Mouse (Mus musculus) urinary bladder, postnatal 36 days (tissue): ENCODE data around the gene Enho.
"Not testable (repeated sequence)": the region's sequence is repeated elsewhere in the genome, so short reads cannot be mapped to it uniquely, and the experiment has no call there.

Experiments
- DNase-seq, 2 experiments: peaks; one replicate each; pipeline ENCODE4 v3.0.0; 2022; ENCODE audit warnings: low spot score in 2 of 2, mixed read lengths in 1 of 2

Gene Enho

DNA sequence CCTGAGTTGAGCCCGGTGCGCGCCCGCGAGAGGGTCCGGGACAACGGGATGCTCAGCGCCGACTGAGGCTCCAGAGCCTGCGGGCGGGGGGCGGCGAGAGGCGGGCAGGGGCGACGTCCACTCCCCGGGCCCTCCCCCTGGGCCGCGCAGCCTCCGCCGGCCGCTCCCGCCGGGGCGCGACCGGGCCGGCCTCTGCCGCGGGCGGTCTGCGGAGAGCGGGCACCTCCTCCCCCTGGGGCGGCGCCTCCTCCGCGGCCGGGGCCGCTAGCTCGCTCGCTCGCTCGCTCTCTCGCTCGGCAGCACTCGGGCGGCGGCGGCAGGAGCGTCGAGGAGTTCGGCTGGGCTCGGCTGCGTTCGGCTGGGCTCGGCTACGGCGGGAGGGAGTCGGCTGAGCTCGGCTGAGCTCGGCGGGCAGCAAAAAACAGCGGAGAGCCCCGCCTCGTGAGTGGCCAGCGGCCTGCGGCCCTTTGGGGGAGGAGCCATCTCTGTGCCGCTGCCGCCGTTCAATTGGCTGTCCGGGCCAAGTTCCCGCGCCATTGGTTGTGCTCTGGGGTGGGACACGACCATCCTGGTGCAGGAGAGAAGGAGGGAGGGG is at the start of gene Enho:
Gene Enho, minus strand, starts transcription at position 412 of the 595 bp plus-strand sequence.
- DNase-seq, result peak; percentile 94 to 95

DNA sequence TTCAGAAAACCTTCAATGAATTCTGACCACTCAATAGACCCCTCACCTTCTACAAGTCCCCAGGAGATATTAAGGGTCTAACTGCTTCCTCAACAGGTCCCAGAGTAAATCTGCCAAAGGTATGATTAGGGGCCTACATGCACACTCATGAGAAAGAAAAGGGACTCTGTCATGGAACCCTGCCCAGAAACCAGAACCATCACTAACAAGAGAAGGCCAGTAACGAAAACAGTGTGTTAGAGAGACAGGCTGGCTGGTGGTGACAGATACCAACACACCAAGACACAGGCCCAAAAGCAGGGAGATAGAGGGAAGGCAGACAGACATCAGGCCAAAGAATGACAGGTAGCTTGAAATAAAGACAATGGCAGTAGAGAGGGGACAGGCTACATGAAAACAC is 48.4 kb upstream of the Enho start:
- DNase-seq, result not testable (repeated sequence)

DNA sequence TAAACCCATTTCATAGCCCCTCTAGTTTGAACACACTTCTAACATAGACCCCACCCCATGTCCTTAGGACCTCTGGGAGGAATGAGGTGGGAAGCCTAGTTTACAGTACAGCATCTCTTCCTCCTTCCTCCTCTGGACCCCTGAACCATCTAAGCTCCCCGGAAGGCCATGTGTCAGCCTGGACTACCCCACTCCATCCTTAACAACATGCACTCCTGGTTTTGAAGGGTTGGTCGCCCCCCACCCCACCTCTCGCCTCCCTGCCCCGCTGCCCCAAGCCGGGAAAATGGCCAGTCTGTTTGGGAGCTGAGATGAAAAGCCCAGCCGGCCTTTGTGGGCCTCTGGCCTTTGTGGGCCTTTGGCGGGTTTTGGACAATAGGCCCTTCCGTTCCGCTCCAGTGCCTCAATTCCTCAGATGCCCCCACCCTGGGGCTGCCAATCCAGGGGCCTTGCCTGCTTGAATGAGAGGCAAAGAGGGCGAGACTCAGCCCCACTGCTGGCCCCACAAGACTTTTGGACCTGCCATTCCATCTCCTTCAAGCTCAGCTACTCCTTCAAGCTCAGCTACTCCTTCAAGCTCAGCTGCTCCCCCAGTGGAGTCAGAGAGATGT is 45.9 kb upstream of the Enho start:
- DNase-seq, result not testable (repeated sequence)

DNA sequence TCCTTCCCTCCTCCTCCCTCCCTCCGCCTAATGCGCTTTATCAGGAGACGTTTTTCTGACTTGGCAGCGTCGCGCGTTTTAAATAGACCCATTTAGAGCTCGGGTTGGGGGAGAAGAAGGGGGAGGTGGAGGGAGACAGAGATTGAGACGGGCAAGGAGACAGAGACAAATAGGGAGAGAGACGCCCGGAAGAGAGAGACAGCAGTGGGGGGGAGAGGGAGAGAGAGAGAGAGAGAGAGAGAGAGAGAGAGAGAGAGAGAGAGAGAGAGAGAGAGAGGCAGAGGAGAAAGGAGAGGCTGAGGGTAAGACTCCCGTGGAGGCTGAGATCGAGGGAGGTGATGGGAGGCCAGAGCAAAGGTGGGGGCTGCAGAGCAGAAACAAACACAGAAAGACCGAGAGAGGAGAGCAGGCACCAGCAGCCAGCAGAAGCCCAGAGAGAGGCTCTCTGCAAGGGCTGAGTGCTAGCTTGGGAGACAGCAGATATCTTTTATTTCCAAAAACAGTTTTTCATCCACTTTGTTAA is 44.9 kb upstream of the Enho start:
- not testable (repeated sequence) for DNase-seq

DNA sequence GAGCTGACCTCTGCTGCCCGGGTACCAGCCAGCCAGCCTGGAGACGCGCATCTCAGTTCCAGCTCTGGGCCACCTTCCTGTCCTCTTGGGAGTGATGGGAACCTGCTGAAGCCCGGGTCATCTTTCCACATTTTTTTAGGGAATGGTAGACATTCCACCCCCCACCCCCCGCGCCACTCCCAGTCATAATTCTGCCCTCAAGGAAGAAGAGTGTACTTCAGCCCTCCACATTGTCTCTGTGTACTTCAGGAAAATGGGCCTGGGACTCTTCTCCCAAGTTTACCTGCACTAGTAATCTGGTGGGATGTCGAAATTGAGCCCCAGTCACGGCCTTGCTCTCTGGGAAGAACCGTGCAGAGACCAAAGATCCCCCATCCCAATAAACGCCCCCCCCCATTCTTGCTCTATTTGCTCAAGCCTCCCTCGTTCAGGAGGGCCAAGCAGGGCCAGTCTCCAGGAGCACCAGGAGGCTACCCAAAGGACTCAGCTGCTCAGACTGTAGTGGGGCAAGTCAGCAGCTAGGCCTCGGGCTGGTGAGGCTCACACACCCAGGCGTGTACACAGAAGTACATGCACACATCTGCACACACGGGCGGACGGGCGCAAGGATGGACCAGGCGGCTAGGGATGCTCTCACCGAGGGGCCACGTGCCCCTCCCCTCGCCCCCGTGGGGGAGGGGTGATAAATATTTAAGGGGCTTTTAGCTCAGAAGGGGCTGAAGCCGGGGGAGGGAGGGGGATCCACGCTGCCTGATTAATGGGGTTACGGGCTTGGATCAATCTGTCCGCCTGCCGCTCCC is 44.2 kb upstream of the Enho start:
- not testable (repeated sequence) for DNase-seq

DNA sequence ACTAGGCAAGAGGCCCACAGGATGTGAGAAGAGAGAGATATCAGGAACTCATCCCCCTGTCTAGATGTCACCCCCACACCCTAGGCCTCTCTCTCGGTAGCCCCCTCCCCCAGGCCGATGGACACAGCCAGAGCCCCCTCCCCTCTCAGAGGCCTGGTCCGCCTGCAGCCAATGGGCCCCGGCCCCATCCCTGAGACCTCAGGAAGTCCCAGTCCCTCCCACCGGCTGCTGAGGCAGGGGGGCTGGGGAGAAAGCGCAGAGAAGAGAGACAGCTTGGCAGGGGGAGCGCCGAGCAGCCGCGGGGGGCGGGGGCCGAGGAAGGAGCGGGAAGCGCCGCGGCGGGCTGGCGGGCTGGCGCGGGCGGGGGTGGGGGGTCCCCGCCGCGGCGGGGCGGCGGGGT is 43.2 kb upstream of the Enho start:
- not testable (repeated sequence) for DNase-seq

DNA sequence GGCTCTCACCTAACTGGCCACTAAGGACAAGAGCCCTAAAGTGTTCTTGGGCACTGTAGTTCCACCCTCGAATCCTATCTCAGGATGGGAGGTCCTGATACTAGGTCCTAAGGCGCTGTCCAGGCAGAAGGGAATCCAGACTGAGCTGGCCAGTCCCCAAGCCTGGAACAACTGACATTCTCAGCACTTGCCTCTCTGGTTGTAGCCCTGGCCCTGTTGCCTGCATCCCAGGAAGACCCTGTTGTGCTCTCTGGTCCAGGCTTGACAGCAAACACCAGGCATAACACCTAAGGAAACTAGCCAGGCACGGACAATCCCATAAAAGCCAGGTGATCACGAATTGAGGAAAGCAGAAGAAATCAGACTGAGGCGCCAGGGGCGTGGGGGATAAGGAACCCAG is 42.7 kb upstream of the Enho start:
- DNase-seq, result no peak

DNA sequence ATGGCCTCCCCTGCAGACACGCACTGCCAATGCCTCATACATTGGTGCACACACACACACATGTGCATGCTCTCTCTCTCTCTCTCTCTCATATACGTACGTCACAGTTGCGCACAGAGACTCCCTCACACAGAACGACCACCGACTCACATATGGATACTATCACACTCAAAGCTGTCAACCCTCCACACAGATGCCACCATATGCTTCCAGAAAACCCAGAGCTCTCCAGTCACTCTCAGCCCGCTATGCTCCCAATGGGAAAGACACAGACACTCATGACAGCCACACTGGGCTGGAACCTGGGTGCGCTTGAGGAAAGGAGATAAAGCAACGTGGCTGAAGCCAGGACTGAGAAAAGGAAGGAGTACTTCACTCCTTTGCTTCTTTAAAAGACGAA is 41.8 kb upstream of the Enho start:
- no peak for DNase-seq

DNA sequence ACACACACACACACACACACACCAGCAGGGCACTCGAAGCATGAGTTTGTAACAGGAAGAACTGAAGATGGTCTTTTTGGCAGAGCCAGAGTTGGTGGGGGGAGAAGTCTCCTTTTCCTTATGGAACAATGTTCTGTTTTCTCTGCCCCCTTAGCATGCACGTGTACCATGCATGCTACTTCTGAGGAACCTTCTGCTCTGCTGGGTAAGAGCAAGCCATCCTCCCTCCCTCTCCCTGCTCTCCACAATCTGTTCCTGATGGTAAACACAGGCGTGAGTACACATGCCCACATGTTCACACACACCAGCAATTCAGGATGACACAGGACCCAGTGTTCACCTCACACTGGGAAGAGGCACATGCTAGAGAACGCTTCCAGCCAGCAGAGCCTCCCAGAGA is 41.1 kb upstream of the Enho start:
- DNase-seq, result no peak

DNA sequence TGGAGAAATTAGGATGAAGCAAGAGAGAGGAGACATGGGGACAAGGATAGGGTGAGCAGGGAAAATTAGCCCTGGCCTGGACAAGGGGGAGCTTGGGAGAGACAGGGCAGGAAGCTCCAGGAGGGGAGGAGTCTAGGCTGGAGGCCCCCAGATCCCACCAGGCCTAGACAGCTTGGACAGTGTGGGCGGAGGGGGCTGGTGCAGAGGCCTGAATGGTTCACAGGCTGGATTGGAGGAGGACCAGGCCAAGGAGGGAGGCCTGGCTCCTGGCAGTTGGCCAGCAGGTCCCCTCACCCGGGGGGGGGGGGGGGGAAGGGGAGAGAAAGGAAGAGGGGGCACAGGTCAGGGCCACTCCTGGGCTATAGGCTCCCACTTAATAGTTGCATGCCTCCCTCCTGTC is 39.2 kb upstream of the Enho start:
- DNase-seq, result no peak

DNA sequence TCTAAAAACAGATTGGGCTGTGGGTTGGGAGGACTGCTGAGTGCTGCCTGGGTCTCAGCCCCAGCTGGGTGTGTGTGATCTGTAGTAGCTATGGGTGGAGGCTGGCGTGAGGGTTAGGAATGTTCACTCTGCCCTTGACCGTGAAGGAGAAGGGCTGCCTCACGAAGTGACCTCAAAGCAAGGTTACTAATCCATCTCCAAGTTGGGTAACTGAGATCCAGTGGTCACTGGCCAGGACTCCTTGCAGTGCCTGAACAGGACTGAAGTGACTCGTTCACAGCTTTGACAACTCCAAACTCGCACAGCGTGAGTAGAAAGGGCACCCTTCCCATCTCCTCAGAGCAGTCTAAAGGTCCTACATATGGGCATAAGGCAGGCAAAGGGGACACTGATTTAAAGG is 38.7 kb upstream of the Enho start:
- DNase-seq, result no peak

DNA sequence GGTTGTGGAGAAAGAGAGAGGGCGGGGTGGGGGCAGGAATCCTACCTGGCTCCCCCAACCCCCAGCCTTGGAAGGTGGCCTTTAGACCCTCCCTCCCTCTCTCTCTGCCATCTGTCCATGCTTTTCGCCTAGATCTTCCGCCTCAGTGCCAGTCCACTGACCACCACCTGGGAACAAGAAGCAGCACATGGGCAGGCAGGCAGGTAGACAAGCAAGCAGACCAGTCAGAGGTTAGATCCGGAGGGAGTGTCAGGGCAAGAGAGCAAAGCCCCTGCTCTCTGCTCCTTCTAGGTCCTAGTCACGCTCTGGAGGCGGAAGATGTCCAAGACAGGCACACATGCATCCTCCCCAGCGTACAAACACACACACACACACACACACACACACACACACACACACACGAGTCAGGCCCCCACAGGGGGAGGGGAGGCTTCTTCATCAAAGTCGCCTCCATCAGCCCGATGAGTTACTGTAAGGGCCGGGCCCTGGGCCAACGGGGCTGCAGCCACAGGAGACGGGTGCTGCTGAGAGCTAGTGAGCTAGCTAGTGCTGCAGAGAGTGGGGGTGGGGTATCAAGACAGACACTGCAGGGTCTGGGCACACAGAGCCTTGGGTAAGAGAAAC is 37.0 kb upstream of the Enho start:
- no peak for DNase-seq

DNA sequence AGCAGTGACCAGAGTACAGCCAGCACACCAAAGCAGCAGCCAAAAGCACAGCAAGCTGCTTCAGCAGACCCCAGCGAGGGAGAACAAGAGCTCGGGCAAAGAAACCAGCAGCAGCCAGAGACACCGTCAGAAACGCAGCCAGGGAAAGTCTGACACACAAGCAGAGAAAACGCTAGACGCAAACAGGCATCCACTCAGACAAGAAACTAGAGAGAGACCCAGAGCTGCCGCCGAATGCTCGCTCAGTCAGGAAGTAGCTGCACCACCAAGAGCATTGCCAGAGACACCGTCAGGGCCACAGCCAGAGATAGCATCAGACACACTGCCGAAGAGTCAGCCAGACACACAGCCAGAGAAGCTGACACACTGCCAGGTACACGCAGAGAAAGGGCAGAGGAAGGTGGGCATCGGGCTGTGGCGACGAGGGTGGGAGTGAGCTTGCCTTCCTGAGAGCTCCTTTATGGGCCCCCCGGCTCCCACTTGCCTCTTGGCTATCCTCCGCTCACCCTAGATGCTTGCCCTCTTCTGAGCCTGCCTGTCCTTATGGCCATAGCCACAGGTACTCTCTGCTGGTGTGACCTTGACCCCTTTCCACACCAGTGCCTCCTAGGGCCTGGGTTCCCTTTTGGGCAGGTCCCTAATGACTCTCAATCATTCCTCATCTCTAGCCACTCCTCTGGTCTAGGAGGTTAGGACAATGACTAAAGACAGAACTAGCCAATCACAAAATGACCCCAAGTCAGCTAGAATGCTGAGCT is 36.3 kb upstream of the Enho start:
- DNase-seq, result no peak

DNA sequence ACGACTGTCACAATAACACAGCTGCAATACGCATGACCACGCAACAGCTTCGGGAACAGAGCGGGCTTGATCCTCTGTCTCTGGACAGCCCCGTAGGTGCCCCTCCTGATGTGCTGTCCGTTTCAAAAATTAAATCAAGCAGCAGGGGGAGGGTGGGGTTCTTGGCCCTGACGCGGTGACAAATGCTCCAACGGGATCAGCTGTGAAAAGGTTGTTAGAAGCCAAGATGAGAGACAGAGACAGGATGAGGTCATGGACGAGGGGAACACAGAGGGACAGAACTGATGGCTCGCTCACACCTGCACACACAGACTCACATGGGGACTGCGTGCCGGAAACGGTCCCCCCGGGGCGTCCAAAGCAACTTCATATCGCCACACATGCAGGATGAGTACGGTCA is 33.1 kb upstream of the Enho start:
- no peak for DNase-seq

DNA sequence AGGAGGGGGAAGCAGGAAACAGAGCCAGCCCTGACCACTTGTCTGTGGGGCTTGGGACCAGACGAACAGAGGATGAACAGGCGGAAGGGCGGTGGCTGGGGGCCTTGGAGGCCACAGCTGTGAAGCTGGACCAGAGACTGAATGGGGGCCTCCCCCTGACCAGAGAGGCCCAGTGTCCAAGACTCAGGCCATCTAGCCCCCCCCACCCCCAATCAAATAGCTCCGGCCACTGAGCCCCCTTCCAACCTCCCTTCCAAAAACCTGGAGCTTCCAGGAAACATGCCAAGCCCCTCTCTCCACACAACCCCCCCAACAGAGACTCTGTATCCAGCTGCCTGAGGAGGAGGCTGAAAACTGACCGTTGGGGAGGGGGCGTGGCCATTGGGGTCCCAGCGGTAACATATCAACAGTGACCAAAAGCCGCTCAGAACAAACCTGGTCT is 32.4 kb upstream of the Enho start:
- DNase-seq, result no peak

DNA sequence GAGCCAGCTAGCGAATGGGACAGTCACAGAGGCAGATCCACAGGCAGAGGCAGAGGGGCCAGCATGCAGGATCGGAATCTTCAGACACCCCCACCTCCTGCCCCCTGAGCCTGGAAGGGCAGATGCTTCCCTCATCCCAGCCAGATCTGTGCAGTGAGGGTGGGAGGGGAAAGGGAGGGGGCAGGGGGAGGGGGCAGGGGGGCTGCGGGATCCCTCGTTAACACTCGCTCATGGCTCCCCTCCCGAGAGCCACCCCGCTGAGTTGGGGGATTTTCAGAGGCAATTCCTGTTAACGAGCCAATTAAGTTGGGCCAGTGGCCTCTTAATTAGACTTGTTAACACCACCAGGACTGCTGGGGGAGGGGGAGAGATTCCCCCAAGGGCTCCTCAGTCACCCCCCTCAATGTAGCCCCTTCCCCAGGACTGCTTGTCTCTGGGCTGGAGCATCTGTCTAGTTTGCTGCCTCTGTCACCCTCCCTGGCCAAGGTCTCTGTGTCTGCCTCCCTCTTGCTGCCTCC is 31.9 kb upstream of the Enho start:
- DNase-seq, result no peak

DNA sequence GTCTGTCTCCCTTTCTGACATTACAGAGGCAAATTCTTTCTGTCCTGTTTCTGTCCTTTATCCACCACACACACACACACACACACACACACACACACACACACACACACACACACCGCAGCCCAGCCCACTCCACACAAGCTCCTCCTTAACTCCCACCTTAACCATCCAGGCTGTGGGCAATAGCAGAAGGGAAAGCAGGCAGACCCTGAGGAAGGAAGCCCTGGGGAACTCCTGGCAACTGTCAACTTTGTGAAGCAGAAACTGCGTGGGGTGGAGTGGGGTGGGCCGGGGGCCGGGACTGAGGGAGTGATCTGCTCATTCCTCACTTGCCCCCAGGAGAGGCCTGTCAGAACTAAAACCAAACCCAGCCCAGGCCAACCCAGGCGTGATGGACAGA is 31.4 kb upstream of the Enho start:
- no peak for DNase-seq

DNA sequence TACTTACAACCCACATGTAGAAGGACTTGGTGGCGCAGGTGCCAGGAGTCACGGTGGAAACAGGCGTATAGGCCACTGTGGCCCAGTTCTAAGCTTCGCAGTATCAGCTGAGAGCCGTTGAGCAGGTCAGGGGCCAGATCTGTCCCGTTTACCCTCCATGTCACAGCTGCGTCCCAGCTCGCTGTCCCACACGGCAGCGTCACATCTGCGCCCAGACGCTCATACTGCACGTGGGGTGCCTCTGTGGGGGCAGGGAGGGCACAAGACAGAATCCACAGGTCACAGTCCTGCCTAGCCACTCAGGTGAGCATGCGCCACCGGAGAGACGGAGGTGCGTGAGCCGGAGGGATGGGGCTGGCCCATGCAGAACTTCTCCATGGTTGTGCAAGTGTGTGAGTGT is 30.7 kb upstream of the Enho start:
- DNase-seq, result no peak

DNA sequence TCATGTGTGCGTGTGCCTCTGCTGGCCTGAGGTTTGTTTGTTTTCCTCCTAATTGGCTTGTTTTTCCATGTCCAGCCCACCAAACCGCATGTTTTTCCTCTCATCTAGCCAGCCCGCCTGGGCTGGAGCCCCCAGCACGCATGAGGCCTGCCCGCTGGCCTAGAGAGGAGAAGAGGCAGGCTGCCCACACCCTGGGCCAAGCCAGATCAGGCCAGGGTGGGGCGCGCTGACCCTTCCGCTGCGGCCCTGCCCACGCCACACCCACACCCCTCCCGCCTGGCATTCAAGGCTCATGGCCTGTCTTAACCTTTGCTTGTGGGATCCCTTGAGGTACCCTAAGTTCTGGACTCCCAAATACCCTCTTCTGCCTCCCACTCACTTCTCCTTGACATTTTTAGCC is 26.5 kb upstream of the Enho start:
- no peak for DNase-seq

DNA sequence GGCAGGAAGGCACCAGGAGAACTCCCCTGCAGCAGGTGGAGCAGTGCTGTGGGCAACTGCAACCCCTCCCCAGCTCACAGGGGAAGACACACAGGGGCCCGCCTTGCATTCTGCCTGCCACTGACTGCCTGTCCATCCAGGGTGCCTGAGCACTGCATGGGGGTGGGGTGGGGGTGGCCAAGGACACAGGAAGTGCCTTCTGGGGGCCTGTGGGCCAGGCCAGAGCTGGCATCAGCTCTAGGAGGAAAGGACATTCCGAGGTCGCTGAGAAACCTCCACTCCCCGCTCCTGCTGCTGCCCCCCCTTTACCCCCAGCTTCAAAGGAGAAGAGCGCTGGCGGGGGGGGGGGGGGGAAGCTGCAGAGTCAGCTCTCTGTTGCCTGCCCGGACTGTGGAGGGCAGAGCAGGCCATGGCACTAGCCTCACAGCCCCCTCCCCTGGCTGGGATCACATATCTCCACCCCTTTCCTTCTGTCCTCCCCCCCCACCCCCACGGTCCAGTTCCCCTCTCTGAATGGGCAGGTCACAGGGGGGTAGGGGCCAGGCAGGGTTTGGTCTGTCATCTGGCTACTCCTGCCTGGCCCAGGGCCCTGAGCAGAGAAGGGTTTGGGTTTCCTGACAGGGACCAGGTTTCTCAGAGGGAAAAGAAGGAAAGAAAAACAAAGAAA is 25.0 kb upstream of the Enho start:
- DNase-seq, result no peak

DNA sequence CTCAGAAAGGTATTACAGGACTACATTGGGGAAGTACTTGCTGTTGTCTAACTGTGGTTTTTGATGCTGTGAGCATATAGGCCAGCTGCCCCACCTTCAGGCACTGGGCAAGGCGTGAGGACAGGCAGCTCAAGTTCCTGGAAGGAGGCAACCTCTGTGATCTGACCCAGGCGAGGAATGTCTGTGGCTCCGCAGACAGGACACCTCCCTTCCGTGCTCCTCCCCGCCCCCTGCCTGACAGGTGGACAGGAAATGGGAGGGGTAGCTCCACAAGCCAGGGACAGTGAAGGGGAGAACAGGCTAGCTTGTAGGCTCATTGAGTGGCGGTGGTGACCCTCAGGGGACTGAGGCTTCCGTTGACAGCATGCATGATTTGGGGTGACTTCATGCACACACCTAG is 24.4 kb upstream of the Enho start:
- no peak for DNase-seq
